Mouse (Mus musculus): ENCODE results near the gene Ccdc32. TPM values are rescaled to one million over a fixed set of nuclear protein-coding genes. Genes with fewer than 3 reads are reported as not detected.

Ccdc32 gene
- polyA plus RNA-seq (2021; fragmentation: Nextera tagmentation) = 79.3 and 95.9 TPM in 2 replicates
- long read RNA-seq, experiment 1, transcript Ccdc32-201 (4 exons, 1,870 nt) = major isoform, 386 of 663 reads
- long read RNA-seq, experiment 1, partial matches to known transcripts = 8 of 663 reads
- long read RNA-seq, experiment 1, other reads (novel, unspliced or antisense) = 268 of 663 reads
- long read RNA-seq, experiment 2, transcript Ccdc32-201 (4 exons, 1,870 nt) = major isoform, 85 of 170 reads
- long read RNA-seq, experiment 2, partial matches to known transcripts = 8 of 170 reads
- long read RNA-seq, experiment 2, other reads (novel, unspliced or antisense) = 76 of 170 reads

DNA sequence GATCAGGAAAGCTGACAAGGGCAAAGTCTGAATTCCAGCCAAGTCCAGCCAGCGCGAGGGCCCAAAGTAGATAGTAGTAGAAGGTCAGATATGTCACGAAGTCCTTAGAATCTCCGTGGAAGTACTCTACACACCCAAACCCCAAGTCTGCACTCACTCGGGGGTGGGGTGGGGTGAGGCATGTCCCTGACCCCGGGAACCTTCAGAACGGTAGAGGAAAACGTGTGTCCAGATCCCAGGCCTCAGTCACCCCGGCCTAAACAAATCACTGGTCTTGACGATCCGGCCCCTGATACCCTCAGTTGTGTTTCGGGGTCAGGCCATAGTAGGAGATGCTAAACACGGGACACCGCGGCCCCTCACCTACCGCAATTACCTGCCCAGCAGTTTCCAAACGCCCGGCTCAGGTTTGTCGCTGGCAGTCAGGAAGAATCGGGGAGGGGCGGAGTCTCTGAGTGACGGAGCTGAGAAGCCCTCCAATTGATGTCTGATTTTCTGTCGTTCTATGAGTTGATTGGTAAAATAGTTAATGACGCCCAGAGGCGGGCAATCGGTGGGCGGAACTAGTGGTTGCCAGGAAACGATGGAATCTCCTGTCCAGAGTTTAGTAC is at the start of gene Ccdc32:
Gene Ccdc32 (minus strand): TSS at position 453 of the 611 bp plus-strand sequence.

DNA sequence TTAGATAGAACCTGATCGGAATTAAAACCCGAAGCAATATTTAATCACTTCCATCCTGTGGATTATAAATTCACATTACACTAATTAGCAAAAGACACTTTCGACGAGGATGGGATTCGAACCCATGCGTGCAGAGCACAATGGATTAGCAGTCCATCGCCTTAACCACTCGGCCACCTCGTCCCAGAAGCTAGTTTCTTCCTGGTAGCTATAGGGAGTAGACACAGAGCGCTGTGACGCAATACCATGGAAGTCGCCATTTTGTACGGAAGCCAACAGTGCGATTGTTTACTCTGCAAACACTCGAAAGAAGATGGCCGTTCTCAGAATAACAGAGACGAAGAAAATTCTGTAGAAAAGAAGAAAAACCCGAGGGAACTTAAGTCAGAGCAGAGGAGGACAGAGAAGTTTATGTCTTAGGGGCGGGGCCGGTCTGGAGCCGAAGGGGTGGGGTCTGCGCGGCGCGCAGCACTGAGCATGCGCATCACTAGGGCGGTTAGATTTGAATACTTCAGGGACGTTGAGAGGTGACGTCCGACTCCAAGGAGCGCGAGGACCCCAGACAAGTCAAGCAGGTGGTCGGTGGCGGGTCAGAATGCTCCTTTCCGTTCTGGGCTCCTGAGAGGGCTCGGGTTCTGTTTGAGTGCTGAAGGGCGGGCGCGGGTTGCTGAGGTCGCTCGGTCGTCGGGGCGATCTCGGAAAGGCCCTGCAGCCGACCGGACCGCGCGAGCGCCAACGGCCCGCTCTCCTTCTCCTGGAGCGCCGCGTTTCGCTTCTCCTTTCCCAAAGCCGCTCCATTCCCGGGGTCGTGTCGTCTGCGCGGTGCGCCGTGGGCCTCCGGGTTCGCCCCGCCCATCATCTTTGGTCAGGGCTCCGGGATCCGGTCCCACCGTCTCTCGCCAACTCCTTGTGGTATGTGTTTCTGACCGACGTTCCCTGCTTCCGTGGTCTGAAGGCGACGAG is 17.7 kb upstream of the Ccdc32 start, which contains the start of gene Knl1:
Gene Knl1 (plus strand): TSS at position 471 of the 963 bp plus-strand sequence.

DNA sequence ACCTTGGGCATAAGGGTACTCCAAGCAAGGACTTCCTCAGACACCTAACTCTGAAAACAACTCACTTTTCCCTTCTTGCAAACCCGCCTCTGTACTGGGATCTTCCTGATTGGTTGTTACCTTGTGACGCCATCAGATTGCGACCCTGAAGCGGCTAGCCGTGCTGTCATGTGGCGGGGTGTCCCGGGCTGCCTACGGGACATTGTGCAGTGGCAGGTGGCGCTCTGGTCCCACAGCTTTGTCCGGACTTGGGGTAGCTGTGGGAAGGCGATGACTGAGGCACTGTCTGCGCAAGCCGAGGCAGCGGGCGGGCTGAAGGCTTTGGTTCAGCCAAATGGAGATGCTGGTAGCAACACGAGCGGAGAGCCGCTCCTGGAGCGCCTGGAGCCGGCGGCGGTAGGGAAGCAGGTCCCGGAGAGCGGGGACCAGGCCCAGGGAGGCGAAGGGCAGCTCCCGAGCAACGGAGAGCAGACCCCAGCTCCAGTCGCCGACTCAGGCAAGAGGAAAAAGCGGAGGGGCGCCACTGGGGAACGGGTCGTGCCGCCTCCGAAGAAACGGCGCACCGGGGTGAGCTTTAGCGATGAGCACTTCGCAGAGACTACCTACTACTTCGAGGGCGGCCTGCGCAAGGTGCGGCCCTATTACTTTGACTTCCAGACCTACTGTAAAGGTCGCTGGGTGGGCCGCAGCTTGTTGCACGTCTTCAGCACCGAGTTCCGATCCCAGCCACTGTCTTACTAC is 5.6 kb upstream of the Ccdc32 start, which contains the start of gene Rpusd2:
Gene Rpusd2 (plus strand): TSS at position 135 of the 741 bp plus-strand sequence.

Other genes with a start within 250 kb of the Ccdc32 start
- gene Disp2, start 249.7 kb downstream of the Ccdc32 start, polyA plus RNA-seq (2021; fragmentation: Nextera tagmentation) = 111 and 146 TPM in 2 replicates
- 0.59 and 0.88 TPM in 2 replicates for gene Knstrn, start 215.4 kb downstream of the Ccdc32 start, polyA plus RNA-seq (2021; fragmentation: Nextera tagmentation)
- gene Ivd, start 167.4 kb downstream of the Ccdc32 start, polyA plus RNA-seq (2021; fragmentation: Nextera tagmentation) = 34.8 and 39.4 TPM in 2 replicates
- gene Bahd1, start 129.0 kb downstream of the Ccdc32 start, polyA plus RNA-seq (2021; fragmentation: Nextera tagmentation) = 2.9 and 3.2 TPM in 2 replicates
- 1.9 and 3.1 TPM in 2 replicates for gene Chst14, start 102.9 kb downstream of the Ccdc32 start, polyA plus RNA-seq (2021; fragmentation: Nextera tagmentation)
- gene Rpusd2, start 5.4 kb upstream of the Ccdc32 start, polyA plus RNA-seq (2021; fragmentation: Nextera tagmentation) = 5.7 and 6.7 TPM in 2 replicates
- gene Knl1, start 17.7 kb upstream of the Ccdc32 start, polyA plus RNA-seq (2021; fragmentation: Nextera tagmentation) = 0.04 and 0.21 TPM in 2 replicates
- gene Rad51, start 83.4 kb upstream of the Ccdc32 start, polyA plus RNA-seq (2021; fragmentation: Nextera tagmentation) = 0.80 TPM in 2 replicates
- 35.9 and 39.0 TPM in 2 replicates for gene Rmdn3, start 127.6 kb upstream of the Ccdc32 start, polyA plus RNA-seq (2021; fragmentation: Nextera tagmentation)
- 2.9 and 3.3 TPM in 2 replicates for gene Gchfr, start 138.4 kb upstream of the Ccdc32 start, polyA plus RNA-seq (2021; fragmentation: Nextera tagmentation)
- 0.05 TPM in 1 of 2 replicates, not detected in the other for gene Gm14137, start 145.1 kb upstream of the Ccdc32 start, polyA plus RNA-seq (2021; fragmentation: Nextera tagmentation)
- 32.0 and 32.8 TPM in 2 replicates for gene Zfyve19, start 179.2 kb upstream of the Ccdc32 start, polyA plus RNA-seq (2021; fragmentation: Nextera tagmentation)
- gene Dnajc17, start 179.4 kb upstream of the Ccdc32 start, polyA plus RNA-seq (2021; fragmentation: Nextera tagmentation) = 15.1 and 16.7 TPM in 2 replicates
- gene Ppp1r14d, start 200.5 kb upstream of the Ccdc32 start, polyA plus RNA-seq (2021; fragmentation: Nextera tagmentation) = not detected in 2 replicates
- 1.9 and 2.4 TPM in 2 replicates for gene Spint1, start 208.0 kb upstream of the Ccdc32 start, polyA plus RNA-seq (2021; fragmentation: Nextera tagmentation)
- gene Rhov, start 241.9 kb upstream of the Ccdc32 start, polyA plus RNA-seq (2021; fragmentation: Nextera tagmentation) = 11.9 and 13.8 TPM in 2 replicates